Mouse (Mus musculus) cerebellum, adult 2 months (tissue): ENCODE results near the gene Idua. TPM values are rescaled to one million over a fixed set of nuclear protein-coding genes. Genes with fewer than 3 reads are reported as not detected.
A peak's percentile ranks its signal among the peaks of the same experiment; 100 is the strongest.

Source experiments
- DNase-seq, 2 experiments: peaks; one replicate each; pipeline ENCODE4 v3.0.0; 2021
- H3K27ac ChIP-seq: fragments of 200-500 bp; 2 replicates; pipeline ENCODE4 v1.5.1; 2012; ENCODE audit warnings: low read length, control low read depth, inconsistent platforms; ENCODE audit not compliant: insufficient read depth
- H3K27me3 ChIP-seq: fragments of 200-500 bp; 2 replicates; pipeline ENCODE4 v1.6.1; 2012; ENCODE audit warnings: inconsistent platforms, mild to moderate bottlenecking, low read length, moderate library complexity; ENCODE audit not compliant: control insufficient read depth, insufficient read depth
- H3K4me1 ChIP-seq: fragments of 200-500 bp; 2 replicates; pipeline ENCODE4 v1.6.1; 2011; ENCODE audit warnings: low read length; ENCODE audit not compliant: control insufficient read depth, insufficient read depth
- H3K4me3 ChIP-seq: fragments of 200-500 bp; replicated peaks from 2 replicates; pipeline ENCODE3; 2011; ENCODE audit warnings: mild to moderate bottlenecking, low read depth, low read length, control low read depth; ENCODE audit not compliant: insufficient read depth
- CTCF ChIP-seq: fragments of 200-500 bp; IDR thresholded peaks from 2 replicates; pipeline ENCODE4 v1.5.1; 2011; ENCODE audit warnings: low read depth, mild to moderate bottlenecking, control low read depth, low read length, moderate library complexity, borderline replicate concordance; ENCODE audit not compliant: insufficient read depth
- POLR2A ChIP-seq: fragments of 200-500 bp; IDR thresholded peaks from 2 replicates; pipeline ENCODE4 v1.6.1; 2011; ENCODE audit warnings: low read length, control low read depth, borderline replicate concordance; ENCODE audit not compliant: insufficient read depth
- WGBS: fragments of 180-500 bp; shearing (Covaris S2); methylation state at CpG from one replicate; pipeline ENCODE4 v1.1.7; 2018; 5-methylcytosine and 5-hydroxymethylcytosine counted together
- polyA plus RNA-seq: library from polyadenylated mRNA; depleted of rRNA; stranded (reverse); fragments of >200 nt; gene quantifications from 2 replicates; pipeline ENCODE4 v1.2.3, GENCODE M21; 2012

Gene Idua
- polyA plus RNA-seq, 1 experiment = 29.0 TPM

DNA sequence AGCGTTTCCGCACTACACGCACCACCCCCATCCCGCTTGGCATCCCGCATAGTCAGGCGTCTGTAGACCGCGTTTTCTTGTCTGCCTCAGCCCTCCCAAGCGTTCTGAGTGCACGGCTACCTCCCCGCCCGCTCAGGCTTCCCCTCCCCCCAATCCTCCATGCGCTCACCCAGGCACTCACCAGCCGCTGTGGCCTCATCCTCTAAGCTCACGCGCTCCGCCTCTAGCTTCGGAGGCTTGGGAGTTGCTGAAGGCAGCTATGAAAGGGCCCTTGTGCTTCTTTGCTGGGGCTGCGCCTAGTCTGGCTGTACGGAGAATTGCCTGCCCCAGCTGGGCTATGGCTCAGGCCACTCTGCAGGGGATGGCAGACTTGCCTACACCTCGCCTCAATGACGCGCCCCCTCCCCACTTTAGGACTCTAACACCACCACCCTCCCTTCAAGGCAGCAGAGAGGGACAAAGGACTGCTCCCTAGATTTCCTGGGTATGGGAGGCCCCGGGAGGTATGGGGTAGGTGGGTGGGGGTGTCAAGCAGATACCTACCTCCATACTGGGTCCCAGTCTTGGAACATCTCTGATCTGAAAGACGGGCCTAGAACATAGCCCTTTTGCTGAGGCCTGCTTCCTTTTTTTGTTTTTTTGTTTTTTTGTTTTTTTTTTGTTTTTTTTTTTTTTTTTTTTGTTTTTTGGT, 17.6 kb downstream of the Idua start:
- peaks cover 14% of the 10 kb centered on the region for H3K4me1 ChIP-seq
- 4% methylated on average over 25 of the region's 25 CpGs for WGBS
- TF ChIP-seq POLR2A (no peak), CTCF (no peak; the same call in 1 of the 2 replicates)
- peak overlapping the region; percentile 62 for H3K27ac ChIP-seq
- H3K4me3 ChIP-seq = peak overlapping the region; percentile 57
- DNase-seq = peak; percentile 69 to 73
- H3K27me3 ChIP-seq = no peaks in the 10 kb centered on the region

DNA sequence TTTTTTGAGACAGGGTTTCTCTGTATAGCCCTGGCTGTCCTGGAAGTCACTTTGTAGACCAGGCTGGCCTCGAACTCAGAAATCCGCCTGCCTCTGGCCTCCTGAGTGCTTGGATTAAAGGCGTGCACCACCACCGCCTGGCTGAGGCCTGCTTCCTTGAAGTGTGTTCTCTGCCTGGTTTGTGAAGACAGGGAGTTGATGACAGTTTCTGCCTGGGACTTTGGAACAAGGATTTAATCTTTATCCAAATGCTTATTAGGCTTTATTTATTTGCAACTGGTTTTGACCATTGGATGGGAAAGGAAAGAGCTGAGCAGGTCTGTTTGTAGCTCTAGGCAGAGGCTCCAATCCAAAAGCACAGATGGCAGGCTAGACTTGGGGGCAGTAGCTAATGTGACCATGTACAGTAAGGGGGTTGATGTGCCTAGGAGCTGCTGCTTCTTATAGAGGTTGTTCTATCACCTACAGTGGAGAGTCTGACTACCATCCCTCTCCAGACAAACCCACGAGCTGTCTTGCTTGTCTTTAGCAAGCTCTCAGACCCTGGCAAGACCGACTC, 18.2 kb downstream of the Idua start:
- 85% methylated on average over 6 of the region's 6 CpGs for WGBS
- Histone ChIP-seq H3K27ac (0 out of 2 replicates have a peak overlapping the region, but pooled peaks have one; percentile 12), H3K4me3 (no peak overlapping the region)

DNA sequence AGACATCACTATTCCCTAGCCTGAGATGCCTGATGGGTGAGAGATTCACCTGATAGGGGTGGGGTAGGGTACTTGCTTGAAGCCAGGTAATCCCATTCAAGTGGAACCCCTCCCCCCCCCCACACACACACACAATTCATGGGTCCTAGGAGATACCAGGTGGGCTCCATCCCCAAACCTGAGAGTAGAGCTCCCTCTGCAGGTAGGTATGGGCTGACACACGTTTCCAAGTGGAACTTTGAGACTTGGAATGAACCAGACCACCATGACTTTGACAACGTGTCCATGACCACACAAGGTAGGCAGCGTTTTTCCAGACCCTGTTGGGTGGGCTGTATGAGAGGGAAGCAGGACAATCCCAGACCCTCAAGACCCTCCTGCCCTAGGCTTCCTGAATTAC, 19.8 kb downstream of the Idua start:
- 63% methylated on average over 3 of the region's 3 CpGs for WGBS

More for the DNA sequence above, 18.2 kb downstream of the Idua start:
- no peak for TF ChIP-seq CTCF
- no peak for TF ChIP-seq POLR2A
- DNase-seq = peak in 1 of 2 experiments; percentile 51
- H3K27me3 ChIP-seq = no peaks in the 10 kb centered on the region
- H3K4me1 ChIP-seq = peaks cover 14% of the 10 kb centered on the region

DNA sequence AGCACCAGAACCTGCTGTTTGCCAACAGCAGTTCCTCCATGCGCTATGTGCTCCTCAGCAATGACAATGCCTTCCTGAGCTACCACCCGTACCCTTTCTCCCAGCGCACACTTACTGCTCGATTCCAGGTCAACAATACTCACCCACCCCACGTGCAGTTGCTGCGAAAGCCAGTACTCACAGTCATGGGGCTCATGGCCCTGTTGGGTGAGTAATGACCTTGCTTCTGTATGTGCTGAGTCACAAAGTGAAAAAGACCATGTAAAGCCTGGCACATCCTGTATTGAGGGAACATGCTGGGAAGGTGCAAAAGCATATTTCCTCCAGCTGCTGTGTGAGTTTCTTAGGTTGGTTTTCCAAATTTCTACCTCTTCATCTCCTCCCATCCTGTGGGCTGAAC, 20.7 kb downstream of the Idua start:
- DNase-seq = no peak
- Histone ChIP-seq H3K27me3 (no peaks in the 10 kb centered on the region), H3K27ac (no peak overlapping the region), H3K4me3 (no peak overlapping the region), H3K4me1 (peaks cover 14% of the 10 kb centered on the region)
- TF ChIP-seq CTCF = no peak
- WGBS = 88% methylated on average over 6 of the region's 6 CpGs

More for the DNA sequence above, 19.8 kb downstream of the Idua start:
- TF ChIP-seq POLR2A (no peak), CTCF (peak; percentile 26; the same call in 1 of the 2 replicates)
- no peak for DNase-seq
- peaks cover 14% of the 10 kb centered on the region for H3K4me1 ChIP-seq
- H3K4me3 ChIP-seq = no peak overlapping the region
- H3K27ac ChIP-seq = no peak overlapping the region
- H3K27me3 ChIP-seq = no peaks in the 10 kb centered on the region

DNA sequence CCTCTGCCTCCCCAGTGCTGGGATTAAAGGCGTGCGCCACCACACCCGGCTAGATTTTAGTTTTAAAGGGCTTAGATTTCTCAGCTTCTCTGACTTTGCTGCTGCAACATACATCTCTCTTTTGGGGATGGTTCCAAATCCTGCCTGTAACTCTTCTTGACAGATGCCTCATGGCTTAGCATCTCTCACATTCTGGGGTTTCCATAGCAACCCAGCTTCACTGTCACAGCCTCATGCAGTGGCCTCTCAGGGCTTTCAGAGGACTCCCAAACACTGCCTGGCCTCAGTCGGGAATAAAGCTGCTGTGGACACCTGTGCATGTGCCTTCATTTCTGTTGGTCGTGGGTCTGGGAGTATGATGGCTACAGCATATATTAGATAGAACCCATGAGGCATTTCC, 29.0 kb downstream of the Idua start:
- no peak for TF ChIP-seq POLR2A
- TF ChIP-seq CTCF = no peak
- H3K27me3 ChIP-seq = peaks cover 3% of the 10 kb centered on the region; the same call in 1 of the 2 replicates
- H3K4me1 ChIP-seq = no peaks in the 10 kb centered on the region
- H3K4me3 ChIP-seq = no peak overlapping the region
- DNase-seq = no peak
- no peak overlapping the region for H3K27ac ChIP-seq
- 63% methylated on average over 5 of the region's 5 CpGs for WGBS

DNA sequence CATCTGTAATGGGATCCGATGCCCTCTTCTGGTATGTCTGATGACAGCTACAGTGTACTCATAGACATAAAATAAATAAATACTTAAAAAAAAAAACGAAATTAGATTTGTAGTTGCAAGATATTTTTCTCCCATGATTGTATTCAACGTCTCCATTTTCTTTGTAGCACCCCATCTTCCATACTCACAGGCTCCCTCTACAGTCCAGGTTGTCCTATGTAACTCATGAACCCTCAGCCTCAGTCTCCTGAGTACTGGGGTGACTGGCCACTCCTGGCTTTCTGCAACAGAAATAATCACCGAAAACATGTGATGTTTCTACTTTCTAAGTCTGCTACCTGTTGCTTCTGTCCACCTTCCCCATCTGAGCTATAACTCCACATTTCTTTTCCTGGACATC, 31.0 kb downstream of the Idua start:
- WGBS = 75% methylated on average over 4 of the region's 4 CpGs
- DNase-seq = no peak

DNA sequence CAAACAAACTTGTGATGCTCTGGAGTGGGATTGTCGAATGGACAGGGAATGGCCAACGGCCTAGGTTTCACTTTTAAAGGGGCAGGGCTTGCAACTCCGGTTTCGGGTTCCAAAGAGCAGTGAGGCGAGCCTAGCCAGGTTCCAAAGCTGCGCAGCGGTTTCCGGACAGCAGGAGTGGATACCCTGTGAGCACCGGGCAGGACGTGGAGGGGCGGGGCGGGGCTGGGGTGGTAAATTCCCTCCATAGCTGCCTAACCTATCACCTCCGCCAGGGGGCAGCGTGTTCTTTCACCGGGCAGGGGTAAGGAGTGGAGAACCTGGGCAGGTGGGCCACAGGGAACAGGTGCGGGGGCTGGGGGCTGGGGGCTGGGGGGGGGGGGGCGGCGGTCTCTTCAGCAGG, 32.1 kb downstream of the Idua start, which contains the start of gene Fgfrl1:
TSS of gene Fgfrl1 (plus strand) at position 112 of the 400 bp plus-strand sequence.
- Histone ChIP-seq H3K4me1 (no peaks in the 10 kb centered on the region), H3K27me3 (peaks cover 5% of the 10 kb centered on the region; the same call in 1 of the 2 replicates), H3K27ac (no peak within 1 kb of the TSS), H3K4me3 (peak within 1 kb of the TSS; percentile 19)
- 6% methylated on average over 17 of the region's 18 CpGs for WGBS
- TF ChIP-seq CTCF = 0 out of 2 replicates have a peak, but pooled peaks have one; percentile 14
- TF ChIP-seq POLR2A = no peak
- peak in 1 of 2 experiments; percentile 31 for DNase-seq

More for the DNA sequence above, 31.0 kb downstream of the Idua start:
- no peak overlapping the region for H3K27ac ChIP-seq
- H3K4me3 ChIP-seq = no peak overlapping the region
- no peaks in the 10 kb centered on the region for H3K4me1 ChIP-seq
- H3K27me3 ChIP-seq = peaks cover 5% of the 10 kb centered on the region; the same call in 1 of the 2 replicates
- TF ChIP-seq CTCF (no peak), POLR2A (no peak)

DNA sequence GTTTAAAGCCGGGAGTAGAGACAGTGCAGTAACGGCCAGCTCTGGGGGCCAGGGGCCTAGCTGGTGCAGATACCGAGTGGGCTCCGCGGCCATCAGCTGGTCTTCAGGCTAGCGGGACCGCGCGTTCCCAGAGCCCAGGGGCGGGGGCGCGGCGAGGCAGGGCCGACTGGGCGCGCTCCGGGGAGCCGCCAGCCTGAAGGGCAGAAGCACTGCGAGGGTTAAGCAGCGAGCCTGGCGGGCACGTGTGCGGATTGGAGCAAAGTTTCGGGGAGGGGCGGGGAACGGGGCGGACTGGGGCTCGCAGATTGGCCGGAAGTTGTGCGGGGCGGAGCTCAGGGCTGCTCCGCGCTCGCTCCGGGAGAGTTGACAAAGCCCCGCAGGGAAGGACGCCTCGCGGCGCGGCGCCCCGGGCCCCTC, 33.7 kb downstream of the Idua start:
- no peak overlapping the region for H3K27ac ChIP-seq
- TF ChIP-seq CTCF = no peak
- TF ChIP-seq POLR2A = no peak

More for the DNA sequence above, 33.7 kb downstream of the Idua start:
- H3K4me1 ChIP-seq = no peaks in the 10 kb centered on the region
- DNase-seq = peak; percentile 38 to 44
- H3K27me3 ChIP-seq = peaks cover 5% of the 10 kb centered on the region; the same call in 1 of the 2 replicates
- H3K4me3 ChIP-seq = peak overlapping the region; percentile 53
- 1% methylated on average over 40 of the region's 43 CpGs for WGBS
